Mouse (Mus musculus) small intestine, adult 2 months (tissue): ENCODE measurements around the gene Hist1h2ah.

Experiments used
- CTCF ChIP-seq: fragments of 200-500 bp; IDR thresholded peaks from 2 replicates; pipeline ENCODE4 v1.5.1; 2012; ENCODE audit warnings: low read depth, mild to moderate bottlenecking, control low read depth, inconsistent platforms, low read length, moderate library complexity, mixed read lengths; ENCODE audit not compliant: insufficient replicate concordance, insufficient read length; ENCODE audit errors: extremely low read depth
- POLR2A ChIP-seq: fragments of 200-500 bp; IDR thresholded peaks from 2 replicates; pipeline ENCODE4 v1.6.1; 2012; ENCODE audit warnings: low read depth, mild to moderate bottlenecking, control low read depth, inconsistent platforms, low read length, moderate library complexity

GRCm38 (mm10) chr13:22041651-22042567 is 6.5 kb upstream of the Hist1h2ah start:
- TF ChIP-seq CTCF: no peak
- TF ChIP-seq POLR2A: no peak
